Mouse (Mus musculus): ENCODE results near the gene AC140267.1. TPM values are rescaled to one million over a fixed set of nuclear protein-coding genes. Genes with fewer than 3 reads are reported as not detected.

The AC140267.1 gene
- polyA plus RNA-seq, 1 experiment from 2014 or later: 3.4 TPM

DNA sequence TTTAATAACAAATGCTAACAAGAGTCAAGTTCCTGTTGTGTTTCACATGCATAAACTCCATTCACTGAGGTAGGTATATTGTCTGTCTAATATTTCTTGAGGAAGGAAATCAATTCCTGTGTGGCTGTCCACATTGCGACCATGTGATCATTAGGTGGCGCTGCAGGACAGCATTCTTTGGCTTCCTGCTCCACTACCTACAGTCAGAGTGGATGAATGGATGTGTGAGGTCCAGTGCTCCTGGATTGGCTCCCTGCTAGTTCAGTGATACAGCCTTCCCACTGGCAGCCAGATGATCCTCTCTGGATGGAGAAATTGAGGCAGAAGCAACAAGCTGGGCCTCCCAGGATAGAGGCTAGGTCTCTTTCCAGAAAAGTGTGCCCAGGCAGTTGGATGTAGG, 30.6 kb downstream of the AC140267.1 start:
- no peak overlapping the region for H3K9ac ChIP-seq (ENCODE audit: low read length)
- peaks cover 9% of the 10 kb centered on the region; the same call in 1 of the 2 replicates for H3K9me3 ChIP-seq (replicated peaks; ENCODE audit: control insufficient read depth, low read length)
- no peaks in the 10 kb centered on the region for H3K36me3 ChIP-seq (ENCODE audit: control insufficient read depth, insufficient read depth)
- peak; percentile 53; the same call in 1 of the 2 replicates for ATAC-seq (replicated peaks; ENCODE audit: extremely low read depth, insufficient read depth, low FRiP score)
- peaks cover 14% of the 10 kb centered on the region for H3K4me1 ChIP-seq (ENCODE audit: control insufficient read depth, insufficient read depth, low read length)
- H3K27me3 ChIP-seq (ENCODE audit: control insufficient read depth, insufficient read depth, low read length): no peaks in the 10 kb centered on the region
- H3K27ac ChIP-seq (ENCODE audit: low read length): no peak overlapping the region
- 0% methylated on average over 2 of the region's 2 CpGs for WGBS
- no peak overlapping the region for H3K4me3 ChIP-seq (ENCODE audit: low read length)
- H3K4me2 ChIP-seq (ENCODE audit: low read depth, low read length): no peak overlapping the region

GRCm38 (mm10) chr15:80271858-80272396, 36.3 kb downstream of the AC140267.1 start:
- H3K27ac ChIP-seq (ENCODE audit: low read length): no peak overlapping the region

DNA sequence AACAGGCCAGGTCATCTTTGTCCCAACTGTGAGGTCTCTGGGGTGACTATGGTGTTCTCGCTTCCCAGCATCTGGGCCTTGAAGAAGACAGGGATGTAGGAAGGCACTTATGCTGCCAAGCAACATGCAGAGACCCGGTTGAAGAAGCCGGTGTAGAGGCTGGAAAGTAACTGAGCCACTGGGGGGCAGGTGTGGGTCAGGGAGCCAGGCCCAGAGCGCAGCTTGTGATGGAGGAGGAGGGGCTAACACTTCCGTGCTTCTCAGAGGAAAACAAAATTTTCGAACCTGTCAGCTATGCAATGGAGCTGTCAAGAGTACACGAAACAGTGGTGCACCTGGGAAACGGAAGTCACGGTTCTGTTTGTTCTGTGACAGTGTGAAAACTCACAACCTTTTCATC, 41.5 kb downstream of the AC140267.1 start:
- Histone ChIP-seq H3K27ac (ENCODE audit: low read length) (no peak overlapping the region), H3K27me3 (ENCODE audit: control insufficient read depth, insufficient read depth, low read length) (peaks cover 15% of the 10 kb centered on the region)

More at GRCm38 (mm10) chr15:80271858-80272396, 36.3 kb downstream of the AC140267.1 start:
- 79% methylated on average over 3 of the region's 3 CpGs for WGBS
- ATAC-seq (replicated peaks; ENCODE audit: extremely low read depth, insufficient read depth, low FRiP score): no peak
- Histone ChIP-seq H3K36me3 (ENCODE audit: control insufficient read depth, insufficient read depth) (no peaks in the 10 kb centered on the region), H3K4me1 (ENCODE audit: control insufficient read depth, insufficient read depth, low read length) (no peaks in the 10 kb centered on the region), H3K9me3 (replicated peaks; ENCODE audit: control insufficient read depth, low read length) (peaks cover 9% of the 10 kb centered on the region; the same call in 1 of the 2 replicates), H3K4me2 (ENCODE audit: low read depth, low read length) (no peak overlapping the region), H3K4me3 (ENCODE audit: low read length) (no peak overlapping the region), H3K27me3 (ENCODE audit: control insufficient read depth, insufficient read depth, low read length) (peaks cover 5% of the 10 kb centered on the region; the same call in 1 of the 2 replicates), H3K9ac (ENCODE audit: low read length) (no peak overlapping the region)

DNA sequence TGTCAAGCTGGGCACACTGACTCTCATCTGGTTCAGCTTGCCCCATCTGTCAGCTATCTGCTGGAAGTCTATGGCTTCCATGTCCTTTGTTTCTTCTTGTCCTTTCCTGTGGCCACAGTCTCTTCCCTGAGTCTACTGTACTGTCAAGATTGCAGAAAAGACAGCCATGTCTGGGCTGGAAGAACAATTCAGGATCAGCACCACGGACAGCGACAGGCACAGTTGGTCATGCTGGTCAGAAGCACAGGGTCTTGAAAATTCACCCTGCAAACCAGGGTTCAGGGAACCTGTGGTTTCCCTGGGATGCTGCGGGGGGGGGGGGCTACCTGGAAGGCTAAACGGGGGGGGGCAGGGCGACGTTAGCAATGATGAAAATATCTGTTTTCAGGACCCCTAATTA, 42.0 kb downstream of the AC140267.1 start:
- Histone ChIP-seq H3K4me2 (ENCODE audit: low read depth, low read length) (no peak overlapping the region), H3K4me3 (ENCODE audit: low read length) (no peak overlapping the region), H3K9me3 (replicated peaks; ENCODE audit: control insufficient read depth, low read length) (no peaks in the 10 kb centered on the region), H3K36me3 (ENCODE audit: control insufficient read depth, insufficient read depth) (no peaks in the 10 kb centered on the region), H3K4me1 (ENCODE audit: control insufficient read depth, insufficient read depth, low read length) (no peaks in the 10 kb centered on the region), H3K9ac (ENCODE audit: low read length) (no peak overlapping the region), H3K27me3 (ENCODE audit: control insufficient read depth, insufficient read depth, low read length) (peaks cover 18% of the 10 kb centered on the region), H3K27ac (ENCODE audit: low read length) (no peak overlapping the region)
- no peak for ATAC-seq (replicated peaks; ENCODE audit: extremely low read depth, insufficient read depth, low FRiP score)
- 0% methylated on average over 6 of the region's 6 CpGs for WGBS

More for the DNA sequence above, 41.5 kb downstream of the AC140267.1 start:
- Histone ChIP-seq H3K9ac (ENCODE audit: low read length) (no peak overlapping the region), H3K4me3 (ENCODE audit: low read length) (no peak overlapping the region), H3K4me1 (ENCODE audit: control insufficient read depth, insufficient read depth, low read length) (no peaks in the 10 kb centered on the region), H3K4me2 (ENCODE audit: low read depth, low read length) (no peak overlapping the region), H3K9me3 (replicated peaks; ENCODE audit: control insufficient read depth, low read length) (no peaks in the 10 kb centered on the region), H3K36me3 (ENCODE audit: control insufficient read depth, insufficient read depth) (no peaks in the 10 kb centered on the region)
- no peak for ATAC-seq (replicated peaks; ENCODE audit: extremely low read depth, insufficient read depth, low FRiP score)
- 39% methylated on average over 9 of the region's 9 CpGs for WGBS

- H3K27me3 ChIP-seq (ENCODE audit: control insufficient read depth, insufficient read depth, low read length): peaks cover 18% of the 10 kb centered on the region
- WGBS: 34% methylated on average over 5 of the region's 5 CpGs
- H3K4me3 ChIP-seq (ENCODE audit: low read length): no peak overlapping the region
- H3K9ac ChIP-seq (ENCODE audit: low read length): no peak overlapping the region
- no peaks in the 10 kb centered on the region for H3K36me3 ChIP-seq (ENCODE audit: control insufficient read depth, insufficient read depth)
- no peak overlapping the region for H3K27ac ChIP-seq (ENCODE audit: low read length)
- no peaks in the 10 kb centered on the region for H3K4me1 ChIP-seq (ENCODE audit: control insufficient read depth, insufficient read depth, low read length)
- ATAC-seq (replicated peaks; ENCODE audit: extremely low read depth, insufficient read depth, low FRiP score): no peak
- H3K4me2 ChIP-seq (ENCODE audit: low read depth, low read length): no peak overlapping the region
- no peaks in the 10 kb centered on the region for H3K9me3 ChIP-seq (replicated peaks; ENCODE audit: control insufficient read depth, low read length)
These were observed 42.6 kb downstream of the AC140267.1 start for GRCm38 (mm10) chr15:80278121-80278759.

DNA sequence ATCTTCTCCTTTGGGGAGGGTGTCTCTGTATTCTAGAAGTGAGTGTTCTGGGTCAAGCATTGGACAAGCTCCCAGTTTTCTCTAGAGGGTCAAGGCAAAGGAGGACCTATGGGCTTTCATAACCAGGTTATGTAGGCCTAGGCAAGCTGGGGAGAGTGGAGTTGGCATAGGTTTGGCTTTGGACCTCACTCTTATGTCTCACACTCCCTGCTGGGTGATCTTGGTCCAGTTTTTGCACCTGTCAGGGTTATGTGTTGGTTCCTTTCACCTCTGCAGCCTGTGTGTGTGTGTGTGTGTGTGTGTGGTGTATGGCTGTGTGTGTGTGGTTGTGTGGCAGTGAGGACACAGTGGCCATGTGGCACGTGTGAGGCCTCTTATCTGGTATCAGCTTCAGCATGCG, 43.4 kb downstream of the AC140267.1 start:
- no peak overlapping the region for H3K4me3 ChIP-seq (ENCODE audit: low read length)
- 85% methylated on average over 2 of the region's 2 CpGs for WGBS
- no peak overlapping the region for H3K27ac ChIP-seq (ENCODE audit: low read length)
- no peak overlapping the region for H3K4me2 ChIP-seq (ENCODE audit: low read depth, low read length)
- peaks cover 18% of the 10 kb centered on the region for H3K27me3 ChIP-seq (ENCODE audit: control insufficient read depth, insufficient read depth, low read length)
- no peak for ATAC-seq (replicated peaks; ENCODE audit: extremely low read depth, insufficient read depth, low FRiP score)
- no peaks in the 10 kb centered on the region for H3K36me3 ChIP-seq (ENCODE audit: control insufficient read depth, insufficient read depth)
- H3K4me1 ChIP-seq (ENCODE audit: control insufficient read depth, insufficient read depth, low read length): no peaks in the 10 kb centered on the region
- H3K9me3 ChIP-seq (replicated peaks; ENCODE audit: control insufficient read depth, low read length): no peaks in the 10 kb centered on the region
- H3K9ac ChIP-seq (ENCODE audit: low read length): no peak overlapping the region

DNA sequence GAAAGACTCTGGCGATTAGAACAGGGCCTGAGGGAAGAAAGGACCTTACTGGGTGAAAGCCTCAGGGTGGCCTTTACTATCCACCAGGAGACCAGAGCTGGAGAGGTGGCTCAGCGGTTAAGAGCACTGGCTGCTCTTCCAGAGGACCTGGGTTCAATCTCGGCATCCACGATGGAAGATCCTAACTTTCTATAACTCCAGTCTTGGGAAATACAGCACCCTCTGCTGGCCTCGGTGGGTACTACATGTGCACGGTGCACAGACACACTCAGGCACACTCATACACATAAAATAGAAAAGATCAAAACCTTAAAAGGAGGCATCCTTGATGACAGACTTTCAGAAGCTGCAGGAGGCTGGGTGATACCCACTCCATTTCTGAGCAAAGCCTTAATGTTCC, 45.0 kb downstream of the AC140267.1 start:
- H3K36me3 ChIP-seq (ENCODE audit: control insufficient read depth, insufficient read depth): no peaks in the 10 kb centered on the region
- no peak overlapping the region for H3K4me2 ChIP-seq (ENCODE audit: low read depth, low read length)
- no peak overlapping the region for H3K9ac ChIP-seq (ENCODE audit: low read length)
- H3K27ac ChIP-seq (ENCODE audit: low read length): no peak overlapping the region
- no peaks in the 10 kb centered on the region for H3K9me3 ChIP-seq (replicated peaks; ENCODE audit: control insufficient read depth, low read length)
- no peaks in the 10 kb centered on the region for H3K4me1 ChIP-seq (ENCODE audit: control insufficient read depth, insufficient read depth, low read length)
- no peak overlapping the region for H3K4me3 ChIP-seq (ENCODE audit: low read length)
- ATAC-seq (replicated peaks; ENCODE audit: extremely low read depth, insufficient read depth, low FRiP score): no peak
- WGBS: 17% methylated on average over 6 of the region's 6 CpGs
- peaks cover 30% of the 10 kb centered on the region for H3K27me3 ChIP-seq (ENCODE audit: control insufficient read depth, insufficient read depth, low read length)

Other genes with a start within 250 kb of the AC140267.1 start
- gene Pdgfb, start 220.9 kb upstream of the AC140267.1 start, polyA plus RNA-seq (2015; fragmentation: Nextera tagmentation; extraction: Ambion mirVana): 3.2 and 4.6 TPM in 2 replicates
- 55.4 and 61.2 TPM in 2 replicates for gene Syngr1, start 144.5 kb upstream of the AC140267.1 start, polyA plus RNA-seq (2015; fragmentation: Nextera tagmentation; extraction: Ambion mirVana)
- 606 and 610 TPM in 2 replicates for gene Rpl3, start 144.0 kb upstream of the AC140267.1 start, polyA plus RNA-seq (2015; fragmentation: Nextera tagmentation; extraction: Ambion mirVana)
- 29.9 and 33.4 TPM in 2 replicates for gene Tab1, start 102.7 kb upstream of the AC140267.1 start, polyA plus RNA-seq (2015; fragmentation: Nextera tagmentation; extraction: Ambion mirVana)
- gene Mgat3, start 62.1 kb upstream of the AC140267.1 start, polyA plus RNA-seq (2015; fragmentation: Nextera tagmentation; extraction: Ambion mirVana): 1.3 and 1.5 TPM in 2 replicates
- 26.1 and 30.0 TPM in 2 replicates for gene Mief1, start 1.8 kb upstream of the AC140267.1 start, polyA plus RNA-seq (2015; fragmentation: Nextera tagmentation; extraction: Ambion mirVana)
- gene Atf4, start 19.3 kb downstream of the AC140267.1 start, polyA plus RNA-seq (2015; fragmentation: Nextera tagmentation; extraction: Ambion mirVana): 81.8 and 84.6 TPM in 2 replicates
- gene Rps19bp1, start 28.5 kb downstream of the AC140267.1 start, polyA plus RNA-seq (2015; fragmentation: Nextera tagmentation; extraction: Ambion mirVana): 35.3 and 35.7 TPM in 2 replicates
- 0.02 TPM in 1 of 2 replicates, not detected in the other for gene Cacna1i, start 51.4 kb downstream of the AC140267.1 start, polyA plus RNA-seq (2015; fragmentation: Nextera tagmentation; extraction: Ambion mirVana)

All from heart, embryonic 16.5 days (tissue).